Mouse (Mus musculus) thymus, postnatal 14 days (tissue): ENCODE measurements around the gene Grik3.
A peak's percentile ranks its signal among the peaks of the same experiment; 100 is the strongest.
"Not testable (repeated sequence)": the region's sequence is repeated elsewhere in the genome, so short reads cannot be mapped to it uniquely, and the experiment has no call there.

Source experiments
- DNase-seq: peaks from one replicate; pipeline ENCODE4 v3.0.0; 2021

Grik3 gene

GRCm38 (mm10) chr4:125599510-125600005 lies 109.1 kb downstream of the Grik3 start:
- no peak for DNase-seq

GRCm38 (mm10) chr4:125600642-125601041 lies 110.1 kb downstream of the Grik3 start:
- no peak for DNase-seq

- DNase-seq = no peak
These were observed 110.8 kb downstream of the Grik3 start for GRCm38 (mm10) chr4:125601301-125601700.

DNA sequence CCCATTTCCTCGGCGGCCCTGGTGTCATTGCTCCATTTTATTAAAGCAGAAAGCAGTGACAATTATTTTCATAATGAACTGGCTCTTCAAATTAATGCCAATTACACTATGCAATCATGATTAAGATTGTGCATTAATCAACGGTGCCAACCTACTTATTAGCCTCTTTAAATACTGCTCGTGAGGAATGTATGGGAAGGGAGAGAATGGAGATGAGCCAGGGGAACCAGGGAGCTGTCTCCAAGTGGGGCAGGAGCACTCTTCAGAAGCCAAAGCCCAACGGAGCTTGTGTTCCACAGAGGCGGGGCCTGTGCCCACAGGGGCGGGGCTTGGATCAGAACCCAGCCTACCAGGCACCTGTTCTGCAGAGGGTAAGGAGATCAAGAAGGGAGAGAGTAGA lies 114.0 kb downstream of the Grik3 start:
- no peak for DNase-seq

DNA sequence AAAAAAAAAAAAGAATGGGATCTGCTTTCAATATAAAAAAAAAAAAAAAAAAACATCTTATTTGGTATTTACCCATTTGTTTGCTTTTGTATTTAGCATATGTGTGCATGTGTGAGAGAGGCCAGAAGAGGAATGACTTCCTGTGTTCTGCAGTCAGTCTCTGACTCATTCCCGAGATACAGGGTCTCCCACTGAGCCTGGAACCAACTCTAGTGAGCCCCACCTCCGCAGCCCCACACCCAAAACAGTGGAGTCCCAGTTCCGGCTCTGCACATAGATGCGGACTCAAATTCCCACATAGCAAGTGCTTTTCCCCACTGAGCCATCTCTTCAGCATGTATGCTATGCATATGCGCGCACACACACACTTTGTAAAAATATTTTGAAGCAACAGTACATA lies 115.6 kb downstream of the Grik3 start:
- DNase-seq = no peak

DNA sequence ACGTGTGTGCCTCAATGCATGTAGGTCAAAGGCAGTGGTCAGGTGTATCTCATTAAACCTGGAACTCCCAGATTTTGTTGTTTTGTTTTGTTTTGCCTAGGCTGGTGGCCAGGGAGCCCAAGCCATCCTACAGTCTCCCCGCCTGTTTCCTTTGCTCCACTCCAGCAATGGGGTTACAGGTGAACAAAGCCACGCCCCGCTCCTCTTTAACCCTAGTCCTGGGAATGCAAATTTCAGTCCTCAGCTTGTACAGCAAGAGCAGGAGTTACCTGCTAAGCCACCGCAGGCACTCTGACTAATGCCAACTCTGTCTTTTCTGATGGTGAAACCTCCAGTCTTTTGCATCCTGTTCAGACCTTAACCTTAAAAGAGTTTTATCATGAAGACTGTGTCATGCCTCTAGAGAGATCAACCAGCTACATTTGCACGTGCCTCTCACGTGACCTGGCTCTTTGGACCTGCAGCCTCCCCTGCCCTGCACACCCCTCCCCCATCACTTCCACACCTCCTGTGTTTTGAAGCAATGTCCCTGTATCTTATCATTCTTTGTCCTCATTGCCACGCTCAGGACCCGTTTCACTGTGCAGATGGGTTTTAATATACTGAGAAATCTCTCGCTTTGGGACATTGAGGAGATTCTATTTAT lies 117.0 kb downstream of the Grik3 start:
- no peak for DNase-seq

GRCm38 (mm10) chr4:125608896-125609295 lies 118.4 kb downstream of the Grik3 start:
- not testable (repeated sequence) for DNase-seq

GRCm38 (mm10) chr4:125609320-125610306 lies 119.1 kb downstream of the Grik3 start:
- no peak for DNase-seq

- DNase-seq = no peak
These were observed 127.4 kb downstream of the Grik3 start for GRCm38 (mm10) chr4:125617851-125618250.

GRCm38 (mm10) chr4:125618524-125619320 lies 128.2 kb downstream of the Grik3 start:
- DNase-seq = no peak

DNA sequence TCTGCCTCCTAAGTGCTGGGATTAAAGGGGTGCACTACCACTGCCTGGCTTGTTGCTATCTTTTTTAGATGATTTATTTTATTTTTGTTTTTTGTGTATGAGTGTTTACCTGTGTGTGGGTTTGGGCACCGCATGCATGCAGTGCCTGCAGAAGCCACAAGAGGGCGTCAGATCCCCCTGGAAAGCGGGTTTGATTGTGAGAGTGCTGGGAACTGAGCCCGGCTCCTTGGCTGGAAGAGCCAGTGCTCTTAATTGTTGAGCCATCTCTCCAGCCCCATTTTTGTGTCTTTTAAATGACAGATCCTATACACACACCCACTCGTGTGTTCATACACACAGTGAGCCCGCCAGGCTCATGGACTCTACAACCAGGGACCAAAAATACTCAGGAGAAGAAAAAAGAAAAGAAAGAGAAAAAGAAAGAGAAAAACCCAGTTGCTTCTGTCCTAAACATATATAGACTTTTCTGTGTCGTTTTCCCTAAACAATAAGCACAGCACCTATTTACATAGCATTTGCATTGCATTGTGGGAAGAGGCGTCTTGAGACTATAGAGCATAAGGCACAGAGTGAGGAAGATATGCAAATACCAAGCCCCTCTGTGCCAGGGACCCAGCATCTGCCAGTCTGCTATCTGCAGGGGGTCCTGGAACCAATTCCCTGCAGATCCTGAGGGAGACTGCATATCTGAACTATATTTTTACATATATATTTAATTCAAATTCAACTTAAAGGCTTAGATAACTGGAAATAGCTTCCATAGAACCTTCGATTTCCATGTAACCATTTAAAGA lies 134.6 kb downstream of the Grik3 start:
- DNase-seq = no peak

- no peak for DNase-seq
These were observed 139.0 kb downstream of the Grik3 start for GRCm38 (mm10) chr4:125629544-125629943.

- DNase-seq = peak; percentile 32
These were observed 144.5 kb downstream of the Grik3 start for GRCm38 (mm10) chr4:125635037-125635436.

DNA sequence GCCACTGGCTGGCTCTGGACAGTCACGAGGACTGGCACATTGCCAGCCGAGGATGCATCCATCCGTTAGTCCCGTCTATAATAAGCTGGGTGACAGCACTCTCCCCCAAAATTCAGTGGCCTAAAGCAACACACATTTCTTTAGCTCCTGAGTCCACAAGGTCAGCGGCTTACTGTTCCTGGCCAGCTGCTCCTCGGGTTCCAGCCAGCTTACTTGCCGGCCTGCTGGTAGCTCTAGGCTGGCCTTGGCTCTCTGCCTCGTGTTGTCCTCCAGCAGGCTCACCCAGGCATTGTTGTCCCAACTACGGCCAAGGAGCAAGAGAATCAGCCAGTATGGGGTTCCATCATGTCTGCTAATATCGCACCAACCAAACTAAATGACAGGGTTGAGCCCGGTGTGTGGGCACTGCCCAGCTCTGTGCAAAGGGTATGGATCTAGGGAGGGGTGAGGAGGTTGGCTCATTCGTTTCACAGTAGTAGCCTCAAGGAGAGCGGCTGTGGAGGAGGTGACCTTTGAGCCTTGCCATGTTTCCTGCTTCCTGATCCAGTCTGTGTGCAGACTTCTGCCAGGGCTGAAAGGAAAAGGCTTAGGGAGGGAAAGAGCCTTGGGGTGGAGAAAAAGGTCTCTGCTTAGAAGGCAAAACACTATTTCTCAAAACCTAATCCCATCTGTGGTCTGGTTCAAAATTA lies 146.3 kb downstream of the Grik3 start:
- no peak for DNase-seq

GRCm38 (mm10) chr4:125637364-125637763 lies 146.9 kb downstream of the Grik3 start:
- DNase-seq = no peak

DNA sequence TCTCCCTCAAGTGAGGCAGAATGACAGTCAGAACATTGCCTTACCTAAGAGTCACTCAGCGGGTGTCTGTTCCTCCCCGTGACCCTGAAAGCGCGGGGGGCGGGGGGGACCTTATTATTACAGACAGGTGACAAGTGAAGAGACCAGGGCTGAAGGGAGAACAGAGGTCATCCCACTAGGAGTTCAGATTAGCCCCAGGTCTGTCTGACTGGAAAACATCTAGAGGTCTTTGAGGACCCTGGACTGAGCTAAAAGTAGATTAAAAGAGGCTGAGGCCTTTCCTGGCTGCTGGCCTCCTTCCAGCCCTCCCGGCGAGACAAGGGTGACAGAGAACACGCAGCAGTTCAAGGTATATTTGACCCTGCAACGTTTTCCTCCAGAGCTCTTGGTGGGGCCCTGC lies 150.0 kb downstream of the Grik3 start:
- no peak for DNase-seq

GRCm38 (mm10) chr4:125640921-125641663 lies 150.6 kb downstream of the Grik3 start:
- no peak for DNase-seq

DNA sequence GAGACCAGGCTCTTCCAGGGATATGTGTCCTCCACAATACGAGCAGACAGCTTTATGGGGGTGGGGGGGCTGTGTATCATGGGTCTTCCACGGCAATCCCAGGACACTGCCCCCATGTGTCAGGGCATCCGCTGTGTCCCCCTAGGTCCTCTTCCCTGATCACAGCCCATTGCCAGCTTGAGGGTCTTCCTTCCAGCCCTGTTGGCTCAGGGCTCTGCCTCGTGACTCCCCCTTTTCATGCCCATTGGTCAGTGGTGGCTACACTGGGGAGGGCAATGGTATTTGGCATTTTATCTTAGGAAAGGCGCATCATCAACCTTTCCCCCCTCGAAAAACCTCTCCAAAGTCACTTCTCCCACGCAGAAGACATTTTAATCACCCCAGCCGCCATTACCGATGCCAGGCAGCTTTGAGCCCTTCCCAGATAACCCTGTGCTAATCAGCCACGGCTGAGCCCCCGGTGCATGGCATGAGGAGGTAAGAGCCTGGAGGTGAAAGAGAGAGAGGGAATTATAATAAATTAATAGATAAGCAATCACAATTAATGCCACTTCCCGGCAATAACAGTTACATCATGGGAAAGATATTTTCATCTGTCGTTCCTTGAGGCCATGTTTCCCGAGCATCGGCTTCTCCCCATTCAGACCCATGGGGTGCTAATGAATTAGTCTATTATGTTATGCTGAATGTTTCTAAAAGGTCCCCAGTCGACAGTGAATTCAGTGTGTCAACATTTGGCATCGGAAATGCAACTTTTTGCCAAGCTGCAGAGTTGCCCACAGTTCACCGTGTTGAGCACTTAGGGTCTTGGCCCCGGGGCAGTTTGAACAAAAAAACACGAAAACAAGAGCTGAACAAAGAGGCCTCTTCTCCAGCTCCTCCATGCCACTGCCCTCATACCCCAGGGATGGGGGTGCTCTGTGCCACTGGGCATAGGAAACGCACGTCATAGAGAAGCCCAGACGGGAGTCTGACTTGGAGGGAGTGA lies 154.4 kb downstream of the Grik3 start:
- DNase-seq = no peak

- peak; percentile 10 for DNase-seq
These were observed 161.3 kb downstream of the Grik3 start for GRCm38 (mm10) chr4:125651676-125652246.
